Mouse (Mus musculus): ENCODE results near the gene Cib4. TPM values are rescaled to one million over a fixed set of nuclear protein-coding genes. Genes with fewer than 3 reads are reported as not detected.
A peak's percentile ranks its signal among the peaks of the same experiment; 100 is the strongest.

Gene Cib4
- polyA plus RNA-seq, 1 experiment from 2014 or later, result 0.29 TPM

DNA sequence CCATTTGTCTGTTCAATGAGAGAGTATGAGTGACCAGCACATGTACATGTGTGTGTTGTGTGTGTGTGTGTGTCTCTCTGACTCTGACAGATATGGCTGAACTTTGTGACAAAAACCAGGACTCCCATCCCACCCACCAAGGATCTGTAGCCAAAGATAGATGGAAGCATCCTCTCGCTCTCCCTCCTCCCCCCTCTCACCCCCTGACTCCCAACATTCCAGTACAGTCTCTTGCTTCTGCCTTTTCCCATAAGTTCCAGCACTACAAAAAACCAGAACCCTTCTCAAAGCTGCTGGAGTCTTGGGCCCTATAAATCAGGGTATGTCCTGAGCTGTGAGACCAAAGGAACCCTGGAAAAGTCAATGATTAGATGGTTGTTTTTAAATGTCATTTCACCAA lies 22.8 kb upstream of the Cib4 start:
- no peak overlapping the region for H3K4me2 ChIP-seq (replicated peaks)
- no peak overlapping the region for H3K9ac ChIP-seq
- WGBS, result 95% methylated on average over 1 of the region's 1 CpGs
- H3K27ac ChIP-seq (replicated peaks), result no peak overlapping the region
- H3K9me3 ChIP-seq (replicated peaks), result no peaks in the 10 kb centered on the region
- no peak for ATAC-seq (ENCODE audit: insufficient number of reproducible peaks, low FRiP score, low TSS enrichment, low read depth)
- no peak overlapping the region for H3K4me3 ChIP-seq (replicated peaks)
- H3K36me3 ChIP-seq, result no peaks in the 10 kb centered on the region
- no peaks in the 10 kb centered on the region for H3K27me3 ChIP-seq
- no peaks in the 10 kb centered on the region for H3K4me1 ChIP-seq

- no peaks in the 10 kb centered on the region for H3K27me3 ChIP-seq
- ATAC-seq (ENCODE audit: insufficient number of reproducible peaks, low FRiP score, low TSS enrichment, low read depth), result no peak
- 28% methylated on average over 3 of the region's 3 CpGs for WGBS
- no peaks in the 10 kb centered on the region; the same call in 1 of the 2 replicates for H3K9me3 ChIP-seq (replicated peaks)
- H3K27ac ChIP-seq (replicated peaks), result no peak overlapping the region
- H3K4me3 ChIP-seq (replicated peaks), result no peak overlapping the region
- H3K36me3 ChIP-seq, result no peaks in the 10 kb centered on the region
- H3K9ac ChIP-seq, result no peak overlapping the region
- H3K4me2 ChIP-seq (replicated peaks), result no peak overlapping the region
- peaks cover 13% of the 10 kb centered on the region for H3K4me1 ChIP-seq
These were observed 14.4 kb upstream of the Cib4 start for GRCm38 (mm10) chr5:30559986-30560493.

- Histone ChIP-seq H3K27ac (replicated peaks) (no peak overlapping the region), H3K4me2 (replicated peaks) (no peak overlapping the region), H3K27me3 (no peaks in the 10 kb centered on the region), H3K4me1 (peaks cover 13% of the 10 kb centered on the region), H3K9ac (no peak overlapping the region), H3K36me3 (no peaks in the 10 kb centered on the region), H3K9me3 (replicated peaks) (no peaks in the 10 kb centered on the region; the same call in 1 of the 2 replicates), H3K4me3 (replicated peaks) (no peak overlapping the region)
- no peak for ATAC-seq (ENCODE audit: insufficient number of reproducible peaks, low FRiP score, low TSS enrichment, low read depth)
- WGBS, result 76% methylated on average over 3 of the region's 3 CpGs
These were observed 13.8 kb upstream of the Cib4 start for GRCm38 (mm10) chr5:30559421-30559820.

GRCm38 (mm10) chr5:30556284-30556683 lies 10.6 kb upstream of the Cib4 start:
- Histone ChIP-seq H3K27me3 (no peaks in the 10 kb centered on the region), H3K4me3 (replicated peaks) (no peak overlapping the region), H3K36me3 (no peaks in the 10 kb centered on the region), H3K9me3 (replicated peaks) (no peaks in the 10 kb centered on the region), H3K27ac (replicated peaks) (0 out of 2 replicates have a peak overlapping the region, but pooled peaks have one; percentile 28), H3K4me1 (peaks cover 13% of the 10 kb centered on the region), H3K4me2 (replicated peaks) (no peak overlapping the region), H3K9ac (no peak overlapping the region)
- WGBS, result 46% methylated on average over 3 of the region's 3 CpGs
- ATAC-seq (ENCODE audit: insufficient number of reproducible peaks, low FRiP score, low TSS enrichment, low read depth), result no peak

- WGBS, result 78% methylated on average over 8 of the region's 8 CpGs
These were observed 9.3 kb upstream of the Cib4 start for GRCm38 (mm10) chr5:30554981-30555380.

DNA sequence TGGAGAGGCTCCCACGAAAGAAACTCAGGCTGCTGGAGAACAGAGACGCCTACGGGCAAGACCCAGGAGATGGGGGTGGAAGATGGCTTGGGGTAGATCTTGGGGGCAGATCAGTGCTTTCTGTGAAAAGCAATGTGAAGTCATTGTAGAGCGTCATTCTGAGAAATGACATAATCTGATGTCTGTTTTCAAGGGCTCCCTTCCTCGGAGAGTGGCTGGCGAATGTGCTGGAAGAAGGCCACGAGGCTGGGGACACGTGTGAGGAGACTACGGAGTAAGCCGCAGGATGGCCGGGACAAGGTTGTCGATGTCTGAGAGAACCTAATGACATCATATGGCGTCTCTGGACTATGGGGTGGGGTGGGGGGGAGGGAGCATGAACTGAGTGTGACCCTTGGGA lies 8.3 kb upstream of the Cib4 start:
- no peak overlapping the region for H3K4me2 ChIP-seq (replicated peaks)
- no peak overlapping the region for H3K4me3 ChIP-seq (replicated peaks)
- no peaks in the 10 kb centered on the region for H3K36me3 ChIP-seq
- H3K27me3 ChIP-seq, result no peaks in the 10 kb centered on the region
- no peak overlapping the region for H3K27ac ChIP-seq (replicated peaks)
- no peak for ATAC-seq (ENCODE audit: insufficient number of reproducible peaks, low FRiP score, low TSS enrichment, low read depth)
- H3K9me3 ChIP-seq (replicated peaks), result no peaks in the 10 kb centered on the region
- no peak overlapping the region for H3K9ac ChIP-seq
- WGBS, result 89% methylated on average over 13 of the region's 13 CpGs
- peaks cover 19% of the 10 kb centered on the region for H3K4me1 ChIP-seq

More at GRCm38 (mm10) chr5:30554981-30555380, 9.3 kb upstream of the Cib4 start:
- H3K27me3 ChIP-seq, result no peaks in the 10 kb centered on the region
- H3K4me3 ChIP-seq (replicated peaks), result no peak overlapping the region
- H3K27ac ChIP-seq (replicated peaks), result no peak overlapping the region
- ATAC-seq (ENCODE audit: insufficient number of reproducible peaks, low FRiP score, low TSS enrichment, low read depth), result no peak
- H3K4me1 ChIP-seq, result peaks cover 19% of the 10 kb centered on the region
- H3K9me3 ChIP-seq (replicated peaks), result no peaks in the 10 kb centered on the region
- H3K4me2 ChIP-seq (replicated peaks), result no peak overlapping the region
- no peaks in the 10 kb centered on the region for H3K36me3 ChIP-seq
- H3K9ac ChIP-seq, result no peak overlapping the region

DNA sequence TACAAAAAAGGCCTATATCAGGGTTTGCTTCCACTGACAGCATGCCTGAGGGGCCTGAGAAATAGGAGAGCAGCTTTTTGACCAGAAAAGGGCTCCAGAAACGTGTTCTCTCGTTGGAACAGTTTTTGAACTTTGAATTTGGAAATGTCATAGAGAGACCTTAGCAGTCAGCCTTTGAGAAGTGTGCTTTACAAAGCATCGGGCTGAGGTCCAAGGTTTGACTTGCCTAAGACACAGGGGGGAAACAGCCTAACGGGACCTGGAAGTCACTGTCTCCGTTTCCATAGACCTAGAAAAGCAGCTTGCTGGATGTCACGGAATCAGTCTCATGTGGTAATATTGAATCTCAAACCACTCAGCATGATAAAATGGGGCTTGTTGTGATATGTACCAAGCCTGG lies 6.4 kb upstream of the Cib4 start:
- Histone ChIP-seq H3K9ac (no peak overlapping the region), H3K4me3 (replicated peaks) (no peak overlapping the region), H3K36me3 (no peaks in the 10 kb centered on the region), H3K4me1 (peaks cover 18% of the 10 kb centered on the region), H3K27me3 (no peaks in the 10 kb centered on the region), H3K27ac (replicated peaks) (no peak overlapping the region), H3K4me2 (replicated peaks) (no peak overlapping the region), H3K9me3 (replicated peaks) (no peaks in the 10 kb centered on the region)
- 77% methylated on average over 6 of the region's 6 CpGs for WGBS
- ATAC-seq (ENCODE audit: insufficient number of reproducible peaks, low FRiP score, low TSS enrichment, low read depth), result no peak

DNA sequence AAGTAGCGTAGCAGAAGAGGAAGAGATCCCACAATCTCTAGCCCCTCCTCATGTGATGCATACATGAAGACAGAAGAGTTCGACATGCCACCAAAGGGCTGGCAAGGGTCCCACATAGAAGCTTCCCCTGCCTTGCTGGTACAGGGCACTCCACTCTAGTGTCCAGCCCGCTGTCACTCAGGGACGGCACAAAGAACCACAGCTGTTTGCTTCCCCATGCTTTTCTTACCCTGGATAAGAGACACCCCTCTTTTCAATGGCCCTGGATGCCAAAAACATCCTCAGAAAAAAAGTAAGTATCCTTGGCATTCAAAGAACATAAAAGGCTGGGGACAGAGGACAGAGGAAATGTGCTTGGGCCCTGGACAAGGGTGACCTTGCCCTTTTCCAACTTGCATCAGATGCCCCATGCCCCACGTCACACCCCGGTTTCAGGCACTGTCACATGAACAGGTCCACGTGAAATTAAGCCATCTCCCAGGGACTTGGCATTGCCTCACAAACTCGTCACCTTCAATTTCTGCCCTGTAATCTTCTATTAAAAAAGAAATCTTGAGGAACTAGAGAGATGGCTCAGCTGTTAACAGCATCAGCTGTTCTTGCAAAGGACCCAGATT lies 5.5 kb upstream of the Cib4 start:
- Histone ChIP-seq H3K27me3 (no peaks in the 10 kb centered on the region), H3K4me1 (peaks cover 9% of the 10 kb centered on the region), H3K36me3 (no peaks in the 10 kb centered on the region), H3K4me3 (replicated peaks) (no peak overlapping the region), H3K9ac (no peak overlapping the region), H3K27ac (replicated peaks) (no peak overlapping the region), H3K9me3 (replicated peaks) (no peaks in the 10 kb centered on the region), H3K4me2 (replicated peaks) (no peak overlapping the region)
- WGBS, result 79% methylated on average over 8 of the region's 8 CpGs
- ATAC-seq (ENCODE audit: insufficient number of reproducible peaks, low FRiP score, low TSS enrichment, low read depth), result no peak

DNA sequence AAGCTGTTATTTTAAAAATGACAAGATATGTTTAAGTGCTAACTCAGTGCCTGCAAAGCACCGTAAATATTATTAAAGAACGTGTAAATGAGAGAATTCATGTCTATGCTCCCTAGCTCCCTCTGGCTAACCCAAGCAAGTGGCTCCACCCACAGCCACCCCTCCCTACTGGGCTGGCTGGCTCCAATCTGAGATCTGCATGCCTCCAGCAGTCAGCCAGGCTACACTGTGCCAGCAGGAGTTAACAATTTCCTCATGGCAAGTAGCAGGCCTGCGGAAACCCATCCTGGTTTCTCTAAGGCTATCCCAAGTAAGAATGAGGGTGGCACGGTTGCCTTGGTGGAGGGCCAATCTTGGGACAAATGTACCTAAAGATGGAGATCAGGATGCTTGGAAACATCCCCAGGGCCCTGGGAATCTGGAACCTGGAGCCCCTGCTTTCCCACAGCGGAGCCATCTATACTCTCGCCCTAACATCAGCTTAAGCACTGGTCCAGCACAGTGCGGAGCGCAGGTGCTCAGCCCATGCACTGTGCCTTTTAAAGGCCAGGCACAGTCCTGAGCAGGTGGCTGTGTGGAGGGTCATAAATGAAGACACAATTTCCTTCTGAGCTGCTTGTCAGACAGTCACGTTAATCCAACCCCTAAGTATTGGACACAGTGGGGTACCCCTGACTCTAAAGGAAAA lies 4.8 kb upstream of the Cib4 start:
- Histone ChIP-seq H3K9ac (no peak overlapping the region), H3K4me1 (peaks cover 6% of the 10 kb centered on the region), H3K36me3 (no peaks in the 10 kb centered on the region), H3K4me2 (replicated peaks) (no peak overlapping the region), H3K4me3 (replicated peaks) (no peak overlapping the region), H3K27me3 (no peaks in the 10 kb centered on the region), H3K27ac (replicated peaks) (no peak overlapping the region), H3K9me3 (replicated peaks) (no peaks in the 10 kb centered on the region)
- 50% methylated on average over 9 of the region's 9 CpGs for WGBS
- 0 out of 2 replicates have a peak, but pooled peaks have one; percentile 54 for ATAC-seq (ENCODE audit: insufficient number of reproducible peaks, low FRiP score, low TSS enrichment, low read depth)

DNA sequence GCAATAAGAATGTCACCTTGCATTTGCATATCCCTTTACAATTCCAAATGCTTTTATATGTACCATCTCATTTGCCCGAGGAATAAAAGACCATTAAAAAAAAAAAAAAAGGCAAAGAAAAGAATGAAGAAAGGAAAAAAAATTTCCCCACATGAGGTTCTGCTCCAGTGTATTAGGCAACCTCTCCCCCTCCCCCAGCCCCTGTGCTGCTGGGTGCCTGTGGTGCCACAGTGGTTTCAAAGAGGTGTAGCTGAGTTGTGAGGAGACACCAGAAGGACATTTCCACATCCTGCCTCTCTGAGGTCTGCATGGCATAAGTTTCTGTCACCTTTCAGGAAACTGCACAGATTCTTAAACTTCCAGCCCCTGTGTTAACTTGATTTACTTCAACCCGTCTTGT lies 3.0 kb upstream of the Cib4 start:
- Histone ChIP-seq H3K36me3 (no peaks in the 10 kb centered on the region), H3K4me2 (replicated peaks) (no peak overlapping the region), H3K4me3 (replicated peaks) (no peak overlapping the region), H3K27me3 (no peaks in the 10 kb centered on the region), H3K4me1 (peaks cover 6% of the 10 kb centered on the region), H3K27ac (replicated peaks) (no peak overlapping the region), H3K9ac (no peak overlapping the region), H3K9me3 (replicated peaks) (no peaks in the 10 kb centered on the region)
- WGBS, result 63% methylated on average over 2 of the region's 2 CpGs
- no peak for ATAC-seq (ENCODE audit: insufficient number of reproducible peaks, low FRiP score, low TSS enrichment, low read depth)

- Histone ChIP-seq H3K4me1 (no peaks in the 10 kb centered on the region), H3K9ac (no peak overlapping the region), H3K27ac (replicated peaks) (no peak overlapping the region), H3K9me3 (replicated peaks) (no peaks in the 10 kb centered on the region), H3K36me3 (no peaks in the 10 kb centered on the region), H3K27me3 (no peaks in the 10 kb centered on the region), H3K4me2 (replicated peaks) (no peak overlapping the region), H3K4me3 (replicated peaks) (no peak overlapping the region)
- ATAC-seq (ENCODE audit: insufficient number of reproducible peaks, low FRiP score, low TSS enrichment, low read depth), result no peak
- 58% methylated on average over 7 of the region's 7 CpGs for WGBS
These were observed 9.5 kb downstream of the Cib4 start for GRCm38 (mm10) chr5:30536051-30536570.
